Mouse (Mus musculus): Measurements from ENCODE around the gene Gm26938. TPM values are rescaled to one million over a fixed set of nuclear protein-coding genes. Genes with fewer than 3 reads are reported as not detected.

The Gm26938 gene
- total RNA-seq, 2 experiments from 2014 or later = not detected

GRCm38 (mm10) chr5:139817292-139817691 lies 8.9 kb downstream of the Gm26938 start:
- peak; percentile 44 for ATAC-seq (replicated peaks; ENCODE audit: low FRiP score, poor library complexity, severe bottlenecking)

GRCm38 (mm10) chr5:139816445-139816844 lies 9.8 kb downstream of the Gm26938 start:
- ATAC-seq (replicated peaks; ENCODE audit: low FRiP score, poor library complexity, severe bottlenecking) = no peak

GRCm38 (mm10) chr5:139815964-139816363 lies 10.2 kb downstream of the Gm26938 start:
- no peak for ATAC-seq (replicated peaks; ENCODE audit: low FRiP score, poor library complexity, severe bottlenecking)

GRCm38 (mm10) chr5:139813963-139814381 lies 12.2 kb downstream of the Gm26938 start:
- ATAC-seq (replicated peaks; ENCODE audit: low FRiP score, poor library complexity, severe bottlenecking) = no peak

GRCm38 (mm10) chr5:139813126-139813490 lies 13.1 kb downstream of the Gm26938 start:
- ATAC-seq (replicated peaks; ENCODE audit: low FRiP score, poor library complexity, severe bottlenecking) = no peak

GRCm38 (mm10) chr5:139812398-139813125 lies 13.6 kb downstream of the Gm26938 start:
- no peak for ATAC-seq (replicated peaks; ENCODE audit: low FRiP score, poor library complexity, severe bottlenecking)

DNA sequence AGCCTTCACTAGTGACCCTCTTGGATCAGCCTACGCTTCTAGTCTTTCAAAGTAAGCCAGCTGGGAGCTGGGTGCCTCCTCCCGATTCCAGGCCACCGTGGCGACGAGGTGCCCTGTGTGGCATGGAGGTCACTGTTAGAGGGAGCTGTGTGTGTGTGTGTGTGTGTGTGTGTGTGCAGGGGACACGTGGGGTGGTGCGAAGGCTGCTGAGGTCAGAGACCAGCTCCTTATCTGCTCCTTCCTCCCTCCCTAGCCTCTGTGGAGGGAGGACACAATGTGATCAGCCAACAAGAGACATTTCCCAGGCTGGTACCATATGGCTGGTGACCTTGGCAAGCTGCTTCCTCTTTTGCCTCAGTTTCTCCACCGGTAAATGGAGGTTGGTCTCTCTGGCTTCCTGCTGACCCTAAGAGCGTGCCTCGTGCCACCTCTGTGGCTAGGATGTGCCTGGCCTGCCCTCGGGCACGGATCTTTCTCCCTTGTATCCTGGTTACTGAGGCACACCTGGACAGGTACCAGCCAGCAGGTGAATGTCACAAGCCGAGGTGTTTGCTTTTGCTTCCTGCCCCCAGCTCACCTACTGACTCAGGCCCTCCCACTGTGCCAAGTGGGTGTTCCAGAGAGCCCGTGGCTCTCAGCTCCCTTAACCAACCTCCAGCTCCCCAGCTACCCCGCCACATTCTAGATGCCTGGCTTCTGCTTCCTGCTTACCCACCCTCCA lies 14.4 kb downstream of the Gm26938 start:
- peak; percentile 44 for ATAC-seq (replicated peaks; ENCODE audit: low FRiP score, poor library complexity, severe bottlenecking)

- peak; percentile 31; the same call in 1 of the 2 replicates for ATAC-seq (replicated peaks; ENCODE audit: low FRiP score, poor library complexity, severe bottlenecking)
These were observed 16.8 kb downstream of the Gm26938 start for GRCm38 (mm10) chr5:139809397-139809796.

DNA sequence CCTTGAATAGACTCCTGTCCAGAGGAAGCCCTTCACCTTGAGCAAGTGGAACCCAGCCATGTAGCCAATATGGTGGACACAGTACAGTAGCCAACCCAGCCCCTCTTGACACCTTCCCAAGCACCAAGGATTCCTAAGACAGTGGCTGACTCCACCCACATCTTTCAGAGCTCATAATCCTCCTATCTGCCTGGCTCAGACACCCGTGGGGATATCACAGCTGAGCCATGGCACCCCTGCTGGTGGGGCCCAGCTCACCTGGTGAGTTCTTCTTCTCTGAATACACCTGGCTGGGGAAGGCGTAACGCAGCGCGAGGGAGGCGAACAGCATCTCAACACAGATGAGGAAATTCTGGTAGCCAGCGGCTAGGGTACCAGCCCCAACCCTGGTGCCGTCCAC lies 20.3 kb downstream of the Gm26938 start:
- ATAC-seq (replicated peaks; ENCODE audit: low FRiP score, poor library complexity, severe bottlenecking) = peak; percentile 44

- peak; percentile 24 for ATAC-seq (replicated peaks; ENCODE audit: low FRiP score, poor library complexity, severe bottlenecking)
These were observed 21.6 kb downstream of the Gm26938 start for GRCm38 (mm10) chr5:139804573-139805111.

- peak; percentile 66 for ATAC-seq (replicated peaks; ENCODE audit: low FRiP score, poor library complexity, severe bottlenecking)
These were observed 22.1 kb downstream of the Gm26938 start for GRCm38 (mm10) chr5:139804107-139804551.

DNA sequence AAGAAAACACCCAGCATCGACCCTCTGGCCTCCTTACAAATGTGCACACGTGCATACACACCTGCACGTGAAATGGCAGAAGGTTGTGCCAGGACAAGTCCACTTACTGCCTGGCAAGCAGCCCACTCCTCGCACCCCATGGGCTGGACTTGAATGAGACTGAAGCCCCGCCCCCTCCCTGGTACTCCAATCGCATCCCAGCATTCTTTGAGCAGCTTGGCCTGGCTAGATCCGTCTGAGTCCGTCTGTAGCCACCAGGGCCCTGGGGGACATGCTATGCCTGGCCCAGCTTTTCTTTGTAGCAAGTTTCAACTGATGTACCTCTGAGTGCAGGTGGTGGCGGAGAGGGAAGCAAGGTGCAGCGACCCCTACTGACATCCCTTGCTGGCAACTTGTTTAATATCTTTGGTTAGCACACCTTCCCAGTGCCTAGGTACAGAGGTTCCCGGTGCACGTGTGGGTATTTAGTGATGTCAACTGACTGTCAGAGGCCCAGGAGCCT lies 22.6 kb downstream of the Gm26938 start:
- peak; percentile 57 for ATAC-seq (replicated peaks; ENCODE audit: low FRiP score, poor library complexity, severe bottlenecking)

- ATAC-seq (replicated peaks; ENCODE audit: low FRiP score, poor library complexity, severe bottlenecking) = peak; percentile 36
These were observed 23.0 kb downstream of the Gm26938 start for GRCm38 (mm10) chr5:139803165-139803564.

GRCm38 (mm10) chr5:139801880-139802279 lies 24.3 kb downstream of the Gm26938 start:
- no peak for ATAC-seq (replicated peaks; ENCODE audit: low FRiP score, poor library complexity, severe bottlenecking)

DNA sequence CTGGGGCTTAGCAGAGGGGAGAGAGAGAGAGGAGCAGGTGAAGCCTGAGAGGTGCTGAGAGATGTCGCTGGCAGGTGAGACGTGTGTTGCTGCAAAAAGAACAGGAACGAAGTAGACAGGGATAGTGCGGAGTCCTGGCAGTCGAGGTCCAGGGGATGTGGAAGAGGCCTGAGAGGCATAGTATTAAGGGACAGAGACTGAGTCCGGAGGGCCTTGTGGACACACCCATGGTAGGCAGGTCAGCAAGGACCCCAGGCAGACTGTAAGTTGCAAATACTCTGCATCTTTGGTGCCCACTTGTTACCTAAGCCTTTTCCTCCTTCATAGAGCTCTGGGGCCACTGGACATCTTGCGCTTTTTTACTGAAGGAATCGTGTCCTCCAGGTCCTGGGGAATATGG lies 25.0 kb downstream of the Gm26938 start:
- ATAC-seq (replicated peaks; ENCODE audit: low FRiP score, poor library complexity, severe bottlenecking) = no peak

- ATAC-seq (replicated peaks; ENCODE audit: low FRiP score, poor library complexity, severe bottlenecking) = no peak
These were observed 26.2 kb downstream of the Gm26938 start for GRCm38 (mm10) chr5:139799801-139800590.

DNA sequence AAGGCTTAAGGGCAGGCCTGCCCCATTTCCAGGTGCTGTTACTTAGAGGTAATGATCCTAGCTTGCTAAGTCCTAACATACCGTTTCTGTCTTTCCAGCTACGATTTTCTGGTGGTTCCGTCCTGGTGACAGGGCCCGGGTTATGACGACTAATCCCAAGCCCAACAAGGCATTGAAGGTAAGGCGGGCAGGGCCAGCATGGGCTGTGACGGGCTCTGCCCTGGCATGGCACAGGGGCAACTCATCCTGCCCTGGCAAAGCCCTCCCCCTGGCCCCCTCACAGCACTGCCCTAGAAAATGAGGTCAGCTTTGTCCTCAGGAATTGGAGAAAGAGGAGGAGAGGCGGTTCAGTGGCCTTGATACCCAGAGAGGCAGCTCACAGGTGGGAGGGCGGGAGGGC lies 27.2 kb downstream of the Gm26938 start:
- no peak for ATAC-seq (replicated peaks; ENCODE audit: low FRiP score, poor library complexity, severe bottlenecking)

DNA sequence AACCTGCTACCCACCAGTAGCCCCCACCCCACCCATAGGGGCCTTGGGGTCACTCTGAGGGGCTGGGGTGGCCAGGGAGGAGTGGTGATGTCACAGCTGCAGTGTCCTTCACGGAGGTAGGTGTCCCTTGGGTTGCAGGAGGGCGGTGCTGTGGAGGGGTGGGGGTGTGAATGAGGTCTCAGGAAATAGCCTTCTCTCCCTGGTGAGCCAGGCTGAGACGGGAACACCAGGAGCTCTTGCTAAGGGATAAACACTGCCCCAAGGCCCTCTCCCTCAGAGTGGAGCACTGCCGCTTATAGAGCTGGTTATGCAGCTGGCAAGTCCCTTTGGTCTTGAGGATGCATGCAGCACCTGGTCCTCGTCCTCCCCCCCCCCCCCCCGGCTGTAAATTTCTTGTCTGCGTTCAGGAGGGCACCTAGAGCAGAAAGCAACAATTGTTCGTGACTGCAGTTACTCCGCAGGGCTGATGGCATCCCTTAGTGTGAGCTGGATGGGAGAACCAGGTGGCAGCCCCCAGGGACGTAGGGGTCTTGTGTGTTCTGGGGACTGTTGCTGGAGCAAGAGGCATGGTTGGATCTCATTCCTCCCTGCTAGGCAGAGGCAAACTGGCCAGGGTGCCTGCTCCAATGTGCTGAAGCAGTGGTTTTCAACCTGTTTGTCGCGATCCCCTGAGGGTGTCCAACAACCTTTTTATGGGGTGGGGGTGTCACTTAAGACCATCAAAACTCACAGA lies 27.9 kb downstream of the Gm26938 start:
- no peak for ATAC-seq (replicated peaks; ENCODE audit: low FRiP score, poor library complexity, severe bottlenecking)

- ATAC-seq (replicated peaks; ENCODE audit: low FRiP score, poor library complexity, severe bottlenecking) = no peak
These were observed 28.6 kb downstream of the Gm26938 start for GRCm38 (mm10) chr5:139797473-139798167.

All from erythroblast, adult 5-6 weeks (primary cell).